Mouse (Mus musculus): ENCODE data around the gene Rap2a. TPM values are rescaled to one million over a fixed set of nuclear protein-coding genes. Genes with fewer than 3 reads are reported as not detected.

Gene Rap2a
- polyA plus RNA-seq, 1 experiment from 2014 or later, result 5.9 TPM

DNA sequence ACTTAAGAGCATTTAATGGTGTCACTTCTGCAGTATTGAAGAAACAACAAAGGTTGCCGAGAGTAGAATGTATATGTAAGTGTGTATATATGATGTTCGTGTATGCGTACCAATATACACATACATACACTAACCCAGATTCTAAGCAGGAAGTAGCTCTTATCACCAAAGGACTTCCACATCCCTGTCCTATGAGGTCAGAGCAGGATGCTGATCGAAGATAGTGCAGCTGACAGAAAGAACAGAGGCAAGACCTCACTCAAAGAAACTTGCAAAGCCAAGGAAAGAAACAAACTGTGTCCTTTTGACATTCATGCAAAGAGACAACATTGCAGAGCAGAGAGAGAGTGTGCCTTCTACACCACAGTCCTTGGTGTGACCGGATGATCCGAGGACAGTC, 66.3 kb downstream of the Rap2a start:
- Histone ChIP-seq H3K4me3 (no peak overlapping the region), H3K9ac (no peak overlapping the region), H3K36me3 (no peaks in the 10 kb centered on the region), H3K27me3 (replicated peaks) (no peaks in the 10 kb centered on the region), H3K27ac (no peak overlapping the region), H3K4me2 (no peak overlapping the region), H3K4me1 (0 out of 2 replicates have a peak, but pooled peaks cover 3% of the 10 kb centered on the region), H3K9me3 (replicated peaks) (no peaks in the 10 kb centered on the region)
- ATAC-seq, result no peak
- WGBS (ENCODE audit: insufficient replicate concordance), result 45% methylated on average over 6 of the region's 6 CpGs

DNA sequence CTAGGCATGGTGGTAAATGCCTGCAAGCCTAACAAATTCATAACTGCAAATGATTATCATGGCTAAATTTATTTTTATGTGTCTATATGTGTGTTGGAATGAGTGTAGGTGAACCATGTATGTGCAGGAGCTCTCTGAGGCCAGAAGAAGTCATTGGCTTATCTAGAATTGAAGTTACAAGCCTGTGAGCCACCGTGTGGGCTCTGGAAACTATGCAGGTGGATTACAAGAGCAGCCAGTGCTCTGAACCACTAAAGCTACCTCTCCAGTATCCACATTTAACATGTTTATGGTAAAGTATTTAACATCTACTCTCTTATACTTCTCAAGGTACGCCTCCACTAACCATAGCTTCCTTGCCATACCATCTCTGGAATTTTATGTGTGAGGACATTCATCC, 66.7 kb downstream of the Rap2a start:
- Histone ChIP-seq H3K4me2 (no peak overlapping the region), H3K4me1 (0 out of 2 replicates have a peak, but pooled peaks cover 3% of the 10 kb centered on the region), H3K9me3 (replicated peaks) (no peaks in the 10 kb centered on the region), H3K9ac (no peak overlapping the region), H3K4me3 (no peak overlapping the region), H3K36me3 (no peaks in the 10 kb centered on the region), H3K27ac (no peak overlapping the region), H3K27me3 (replicated peaks) (no peaks in the 10 kb centered on the region)
- ATAC-seq, result no peak
- 49% methylated on average over 2 of the region's 2 CpGs for WGBS (ENCODE audit: insufficient replicate concordance)

Other genes with a start within 250 kb of the Rap2a start
- 19.3 and 20.2 TPM in 2 replicates for gene Mbnl2, start 202.8 kb upstream of the Rap2a start, polyA plus RNA-seq (2016; fragmentation: Nextera tagmentation; extraction: Ambion mirVana)